Mouse (Mus musculus) cerebellum, adult 2 months (tissue): ENCODE results near the gene Ctnnd1. TPM values are rescaled to one million over a fixed set of nuclear protein-coding genes. Genes with fewer than 3 reads are reported as not detected.
A peak's percentile ranks its signal among the peaks of the same experiment; 100 is the strongest.
"Not testable (repeated sequence)": the region's sequence is repeated elsewhere in the genome, so short reads cannot be mapped to it uniquely, and the experiment has no call there.

Source experiments
- DNase-seq, 2 experiments: peaks; one replicate each; pipeline ENCODE4 v3.0.0; 2021
- H3K27ac ChIP-seq: fragments of 200-500 bp; 2 replicates; pipeline ENCODE4 v1.5.1; 2012; ENCODE audit warnings: low read length, control low read depth, inconsistent platforms; ENCODE audit not compliant: insufficient read depth
- H3K27me3 ChIP-seq: fragments of 200-500 bp; 2 replicates; pipeline ENCODE4 v1.6.1; 2012; ENCODE audit warnings: inconsistent platforms, mild to moderate bottlenecking, low read length, moderate library complexity; ENCODE audit not compliant: control insufficient read depth, insufficient read depth
- H3K4me1 ChIP-seq: fragments of 200-500 bp; 2 replicates; pipeline ENCODE4 v1.6.1; 2011; ENCODE audit warnings: low read length; ENCODE audit not compliant: control insufficient read depth, insufficient read depth
- H3K4me3 ChIP-seq: fragments of 200-500 bp; replicated peaks from 2 replicates; pipeline ENCODE3; 2011; ENCODE audit warnings: mild to moderate bottlenecking, low read depth, low read length, control low read depth; ENCODE audit not compliant: insufficient read depth
- CTCF ChIP-seq: fragments of 200-500 bp; IDR thresholded peaks from 2 replicates; pipeline ENCODE4 v1.5.1; 2011; ENCODE audit warnings: low read depth, mild to moderate bottlenecking, control low read depth, low read length, moderate library complexity, borderline replicate concordance; ENCODE audit not compliant: insufficient read depth
- POLR2A ChIP-seq: fragments of 200-500 bp; IDR thresholded peaks from 2 replicates; pipeline ENCODE4 v1.6.1; 2011; ENCODE audit warnings: low read length, control low read depth, borderline replicate concordance; ENCODE audit not compliant: insufficient read depth
- WGBS: fragments of 180-500 bp; shearing (Covaris S2); methylation state at CpG from one replicate; pipeline ENCODE4 v1.1.7; 2018; 5-methylcytosine and 5-hydroxymethylcytosine counted together
- polyA plus RNA-seq: library from polyadenylated mRNA; depleted of rRNA; stranded (reverse); fragments of >200 nt; gene quantifications from 2 replicates; pipeline ENCODE4 v1.2.3, GENCODE M21; 2012

Ctnnd1 gene
- polyA plus RNA-seq, 1 experiment, result 34.4 TPM

DNA sequence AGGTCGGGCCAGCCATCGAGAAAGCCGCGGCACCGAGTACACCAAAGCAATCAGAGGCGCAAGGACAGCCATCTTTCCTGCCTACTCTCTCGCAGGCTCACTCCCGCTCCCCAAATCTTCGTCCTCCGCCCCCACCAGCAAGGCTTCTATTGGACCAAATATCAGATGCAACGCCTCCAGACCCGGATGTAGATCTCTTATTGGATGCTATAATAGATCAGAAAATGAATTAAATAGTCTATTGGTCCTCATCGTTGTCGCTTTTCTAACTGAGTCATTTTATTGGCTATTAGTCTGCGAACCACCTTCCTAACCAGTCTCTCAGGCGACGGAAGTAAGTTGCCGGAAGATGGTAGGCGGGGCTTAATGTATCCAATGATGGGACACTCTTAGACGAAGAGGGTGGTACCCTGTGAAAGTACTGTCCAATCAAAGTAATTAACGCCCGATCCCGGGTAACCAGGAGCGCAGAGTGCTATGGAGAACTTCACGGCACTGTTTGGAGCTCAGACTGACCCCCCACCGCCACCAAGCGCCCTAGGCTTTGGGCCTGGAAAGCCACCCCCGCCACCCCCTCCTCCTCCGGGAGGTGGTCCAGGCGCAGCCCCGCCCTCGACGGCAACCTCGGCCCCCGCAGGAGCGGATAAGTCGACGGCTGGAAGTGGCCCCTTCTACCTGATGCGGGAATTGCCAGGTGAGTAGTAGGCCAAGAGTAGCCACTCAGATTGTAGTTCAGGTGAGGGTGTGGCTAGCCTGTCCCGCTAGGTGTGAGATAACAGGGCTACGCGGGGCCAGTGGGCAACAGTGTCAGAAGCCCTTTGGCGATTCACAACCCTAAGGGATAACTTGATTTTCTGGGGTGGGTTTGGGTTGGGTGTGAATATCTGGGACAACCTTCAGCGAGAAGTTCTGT lies 27.7 kb upstream of the Ctnnd1 start, which contains the start of the genes Gm28635 and Med19:
Gm28635 (minus strand) TSS at position 74 of the 913 bp plus-strand sequence.
Med19 (plus strand) TSS at position 435 of the 913 bp plus-strand sequence.
- Histone ChIP-seq H3K27me3 (no peaks in the 10 kb centered on the region), H3K4me3 (peak within 1 kb of the TSS; percentile 98), H3K4me1 (peaks cover 12% of the 10 kb centered on the region; the same call in 1 of the 2 replicates), H3K27ac (peak within 1 kb of the TSS; percentile 58; the same call in 1 of the 2 replicates)
- under 1% methylated on average over 44 of the region's 44 CpGs for WGBS
- TF ChIP-seq CTCF (no peak), POLR2A (peak; percentile 60; the same call in 1 of the 2 replicates)
- DNase-seq, result peak; percentile 90 to 99

DNA sequence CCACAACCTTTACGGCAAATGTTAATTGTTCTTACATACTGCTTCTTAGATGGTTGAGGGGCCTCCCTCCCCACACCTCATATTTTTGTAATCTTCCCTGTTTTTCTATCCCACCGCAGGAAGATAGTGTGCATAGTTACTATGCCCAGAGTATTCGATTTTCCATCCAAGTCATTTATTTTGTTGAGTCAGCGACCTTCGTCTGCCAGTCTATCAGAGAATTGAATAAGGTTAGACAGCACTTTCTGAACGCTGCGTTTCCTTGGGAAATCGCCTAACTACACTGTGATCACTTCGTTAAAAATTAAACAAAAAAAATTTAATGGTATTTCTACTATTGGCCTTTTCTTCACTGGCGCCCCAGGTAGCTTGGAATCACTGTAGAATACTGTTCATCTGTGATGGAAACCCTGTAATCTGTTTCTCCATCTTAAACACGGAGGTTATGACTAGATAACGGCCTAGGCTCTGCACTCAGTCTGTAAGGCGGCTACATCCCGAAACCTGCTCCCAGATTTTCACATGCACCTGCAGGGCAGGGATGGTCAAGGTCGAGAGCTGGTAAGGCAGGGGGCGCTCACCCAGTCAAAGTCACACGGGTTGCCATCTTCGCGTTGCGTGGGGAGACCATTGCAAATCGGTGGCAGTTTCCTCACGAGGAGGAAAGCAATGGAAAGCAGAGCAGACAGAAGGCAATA lies 26.9 kb upstream of the Ctnnd1 start:
- DNase-seq, result no peak
- H3K4me3 ChIP-seq, result peak overlapping the region; percentile 60
- TF ChIP-seq CTCF (peak; percentile 44; the same call in 1 of the 2 replicates), POLR2A (no peak)
- H3K27me3 ChIP-seq, result no peaks in the 10 kb centered on the region
- H3K4me1 ChIP-seq, result peaks cover 12% of the 10 kb centered on the region; the same call in 1 of the 2 replicates
- peak overlapping the region; percentile 58; the same call in 1 of the 2 replicates for H3K27ac ChIP-seq
- 6% methylated on average over 22 of the region's 22 CpGs for WGBS

DNA sequence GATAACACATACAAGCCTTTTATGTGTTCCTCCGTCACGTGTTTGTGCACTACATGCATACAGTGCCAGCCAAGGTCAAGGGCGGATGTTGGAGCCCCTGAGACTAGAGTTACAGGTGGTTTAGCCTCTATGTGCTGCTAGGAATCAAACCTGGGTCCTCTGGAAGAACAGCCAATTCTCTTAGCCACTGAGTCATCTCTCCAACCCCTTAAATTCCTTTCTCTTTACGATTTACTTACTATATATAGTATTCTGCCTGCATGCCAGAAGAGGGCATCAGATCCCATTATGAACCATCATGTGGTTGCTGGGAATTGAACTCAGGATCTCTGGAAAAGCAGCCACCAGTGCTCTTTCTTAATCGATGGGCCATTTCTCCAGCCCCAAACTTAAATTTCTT lies 21.0 kb upstream of the Ctnnd1 start:
- not testable (repeated sequence) for H3K27me3 ChIP-seq, DNase-seq, H3K27ac ChIP-seq, H3K4me3 ChIP-seq
- 55% methylated on average over 4 of the region's 5 CpGs for WGBS
- H3K4me1 ChIP-seq, result peaks cover 12% of the 10 kb centered on the region; the same call in 1 of the 2 replicates

DNA sequence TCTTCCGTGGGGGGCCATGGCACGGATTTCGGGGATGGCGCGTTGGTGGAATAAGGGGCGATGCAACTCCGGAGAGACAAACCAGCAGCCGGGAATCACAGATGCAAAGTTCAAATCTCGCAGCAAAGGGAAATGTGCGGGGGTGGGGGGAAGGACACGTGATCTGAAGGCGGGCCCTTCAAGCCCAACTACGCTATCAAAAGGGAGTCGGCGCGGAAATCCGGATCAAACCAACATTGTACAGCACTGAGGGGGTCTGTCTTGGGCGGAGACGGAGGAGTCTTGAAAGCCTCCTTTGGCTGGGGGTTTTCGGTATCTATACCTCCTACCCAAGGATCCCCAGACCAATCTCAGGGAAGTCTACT lies 20.0 kb upstream of the Ctnnd1 start, which contains the start of gene Selenoh:
Selenoh (minus strand) TSS at position 202 of the 365 bp plus-strand sequence.
- H3K27ac ChIP-seq, result peak within 1 kb of the TSS; percentile 35
- peak; percentile 41; the same call in 1 of the 2 replicates for TF ChIP-seq POLR2A
- no peak for TF ChIP-seq CTCF
- peak within 1 kb of the TSS; percentile 90 for H3K4me3 ChIP-seq
- no peaks in the 10 kb centered on the region for H3K27me3 ChIP-seq
- WGBS, result 1% methylated on average over 20 of the region's 20 CpGs
- H3K4me1 ChIP-seq, result peaks cover 2% of the 10 kb centered on the region; the same call in 1 of the 2 replicates
- DNase-seq, result peak; percentile 79 to 81

DNA sequence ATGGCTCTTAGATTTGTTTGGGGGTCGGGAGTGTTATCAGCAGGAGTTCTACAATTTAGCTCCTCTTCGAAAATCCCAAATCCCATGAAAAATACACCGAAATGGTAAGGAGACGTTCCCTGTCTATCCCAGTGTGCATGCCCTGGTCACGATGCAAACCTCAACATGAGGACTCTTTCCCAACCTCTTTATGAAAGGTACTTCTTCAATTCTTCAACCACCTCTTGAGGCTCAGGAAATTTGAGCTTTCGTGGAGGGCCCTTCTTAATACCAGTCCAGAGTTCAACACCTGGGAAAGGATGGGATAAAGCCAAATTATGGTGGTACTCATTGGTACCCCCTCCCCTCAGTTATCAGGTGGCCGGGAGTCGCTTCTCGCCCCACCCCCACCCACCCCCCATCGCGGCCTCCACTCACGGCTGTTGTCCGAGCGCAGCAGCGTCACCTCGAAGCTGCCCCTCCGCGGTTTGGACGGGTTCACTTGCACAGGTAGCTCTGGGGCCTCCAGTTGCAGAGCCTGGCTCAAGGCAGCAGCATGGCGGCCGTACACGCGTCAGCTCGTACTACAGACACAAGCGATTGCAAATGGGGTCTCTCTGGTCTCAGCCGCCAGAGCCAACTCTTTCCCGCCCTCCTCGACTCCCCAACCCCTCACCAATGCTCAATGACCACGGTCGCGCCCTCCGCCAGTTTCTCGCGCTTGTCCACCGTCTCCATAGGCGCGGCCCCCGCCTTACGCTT lies 19.4 kb upstream of the Ctnnd1 start:
- TF ChIP-seq POLR2A (no peak), CTCF (no peak)
- H3K27ac ChIP-seq, result peak overlapping the region; percentile 35
- H3K4me3 ChIP-seq, result peak overlapping the region; percentile 90
- peak in 1 of 2 experiments; percentile 59 for DNase-seq
- H3K4me1 ChIP-seq, result peaks cover 2% of the 10 kb centered on the region; the same call in 1 of the 2 replicates
- WGBS, result 1% methylated on average over 39 of the region's 39 CpGs
- no peaks in the 10 kb centered on the region for H3K27me3 ChIP-seq

DNA sequence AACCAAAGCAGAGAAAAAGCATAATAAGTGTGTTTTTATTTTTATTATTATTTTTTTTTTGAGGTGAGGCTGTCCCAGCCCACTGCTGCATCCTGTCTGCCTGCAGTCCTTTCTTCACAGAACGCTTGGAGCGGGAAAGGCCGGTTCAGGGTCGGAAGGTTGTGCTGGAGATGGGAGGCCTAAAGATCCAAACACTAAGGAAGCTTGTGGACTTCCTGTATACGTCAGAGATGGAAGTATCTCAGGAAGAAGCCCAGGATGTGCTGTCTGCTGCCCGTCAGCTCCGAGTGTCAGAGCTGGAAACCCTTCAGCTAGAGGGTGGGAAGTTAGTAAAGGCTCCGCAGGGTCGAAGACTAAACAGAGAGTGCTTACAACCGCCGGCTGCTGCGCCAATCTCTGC lies 15.5 kb upstream of the Ctnnd1 start:
- Histone ChIP-seq H3K27ac (no peak overlapping the region), H3K4me3 (no peak overlapping the region), H3K4me1 (peaks cover 2% of the 10 kb centered on the region; the same call in 1 of the 2 replicates), H3K27me3 (no peaks in the 10 kb centered on the region)
- no peak for DNase-seq
- TF ChIP-seq POLR2A, result no peak
- no peak for TF ChIP-seq CTCF
- WGBS, result 72% methylated on average over 12 of the region's 12 CpGs

DNA sequence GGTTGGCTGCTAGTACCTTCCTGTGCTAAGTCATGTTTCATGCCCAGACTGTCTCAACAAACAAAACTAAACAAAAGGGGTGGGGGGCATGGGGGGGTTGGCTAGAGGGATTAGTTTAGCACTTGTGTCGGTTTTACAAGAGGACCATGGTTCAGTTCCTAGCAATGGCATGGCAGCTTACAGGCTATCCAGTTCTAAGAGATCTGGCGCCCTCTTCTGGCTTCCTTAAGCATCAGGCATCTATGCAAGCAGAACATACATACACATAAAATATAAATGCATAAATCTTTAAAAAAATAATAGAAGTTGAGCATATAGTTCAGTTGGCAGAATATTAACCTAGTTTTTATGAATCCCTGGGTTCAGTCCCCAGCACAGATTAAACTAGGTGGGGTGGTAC lies 12.3 kb upstream of the Ctnnd1 start:
- TF ChIP-seq CTCF, result no peak
- no peak for TF ChIP-seq POLR2A
- 19% methylated on average over 2 of the region's 2 CpGs for WGBS
- H3K4me1 ChIP-seq, result no peaks in the 10 kb centered on the region
- H3K4me3 ChIP-seq, result no peak overlapping the region
- H3K27ac ChIP-seq, result no peak overlapping the region
- H3K27me3 ChIP-seq, result no peaks in the 10 kb centered on the region
- no peak for DNase-seq
